ENCODE assay signal across 8 mouse cellular contexts in genomic region chr14:75844111-75844695, GRCm38 (mm10). TPM values are rescaled to one million over a fixed set of nuclear protein-coding genes. Genes with fewer than 3 reads are reported as not detected.
DNase-seq lines count a peak whose midpoint lies in the region; ATAC-seq and TF ChIP-seq lines count a peak whose summit lies in the region.

No protein-coding gene starts in this region.

- H3K27ac ChIP-seq in hindbrain, embryonic 10.5 days = peak overlapping the region; percentile 97
- peak overlapping the region; percentile 97 for H3K27ac ChIP-seq in lung, postnatal 0 days (ENCODE audit: low read length)

- no peak for ATAC-seq in lung, postnatal 0 days

- H3K36me3 ChIP-seq in hindbrain, embryonic 10.5 days = peaks cover 30% of the 10 kb centered on the region
- peaks cover 18% of the 10 kb centered on the region for H3K36me3 ChIP-seq in lung, postnatal 0 days (ENCODE audit: insufficient read depth, low read length)

- peak overlapping the region; percentile 90 for H3K4me3 ChIP-seq in hindbrain, embryonic 10.5 days
- peak overlapping the region; percentile 78 for H3K4me3 ChIP-seq in lung, postnatal 0 days (ENCODE audit: low read depth, low read length)

- H3K9me3 ChIP-seq in hindbrain, embryonic 10.5 days = no peaks in the 10 kb centered on the region
- no peaks in the 10 kb centered on the region for H3K9me3 ChIP-seq in lung, postnatal 0 days (ENCODE audit: low read length)

- H3K9ac ChIP-seq in lung, postnatal 0 days (replicated peaks; ENCODE audit: low read depth) = peak overlapping the region; percentile 89

- peak overlapping the region; percentile 64 for H3K4me2 ChIP-seq in lung, postnatal 0 days (replicated peaks; ENCODE audit: low read depth, low read length)

- peak; percentile 33 for DNase-seq in embryo, embryonic 11 days
- DNase-seq in embryo, embryonic 9.5 days (ENCODE audit: extremely low spot score) = no peak
- peak; percentile 40 for DNase-seq in MN1 (ENCODE audit: low spot score)
- DNase-seq in hindbrain, embryonic 10.5 days (ENCODE audit: low spot score) = no peak
- DNase-seq in lung, postnatal 0 days (ENCODE audit: low spot score) = peak; percentile 52
- DNase-seq in right cerebral cortex, postnatal 4 days = no peak
- no peak for DNase-seq in layer of hippocampus, adult 18-20 months (ENCODE audit: low spot score in 2 of 2)
- no peak for DNase-seq in retina, embryonic 14.5 days (ENCODE audit: low spot score)

- H3K4me1 ChIP-seq in hindbrain, embryonic 10.5 days (replicated peaks) = peaks cover 30% of the 10 kb centered on the region
- H3K4me1 ChIP-seq in lung, postnatal 0 days (ENCODE audit: insufficient read depth, low read depth, low read length) = peaks cover 4% of the 10 kb centered on the region; the same call in 1 of the 2 replicates

- 8% methylated on average over 14 of the region's 14 CpGs for WGBS in hindbrain, embryonic 10.5 days
- whole genome bisulfite sequencing in lung, postnatal 0 days = 2% methylated on average over 14 of the region's 14 CpGs

- no peak for TF ChIP-seq CTCF in lung, postnatal 0 days (IDR thresholded peaks at IDR 0.05)

- no peaks in the 10 kb centered on the region for H3K27me3 ChIP-seq in hindbrain, embryonic 10.5 days (ENCODE audit: insufficient read depth, poor library complexity, severe bottlenecking)
- H3K27me3 ChIP-seq in lung, postnatal 0 days (replicated peaks; ENCODE audit: insufficient read depth, low read length) = no peaks in the 10 kb centered on the region

- TF ChIP-seq EP300 in lung, postnatal 0 days (IDR thresholded peaks at IDR 0.05) = peak; percentile 8; the same call in 1 of the 2 replicates

RNA-seq across cellular contexts. Expression of gene Tpt1, which starts 0.7 kb away (rescaled TPM):
- 889 and 916 TPM in 2 replicates for polyA plus RNA-seq in hindbrain, embryonic 10.5 days (2016; fragmentation: Nextera tagmentation; extraction: Ambion mirVana)
- polyA plus RNA-seq in lung, postnatal 0 days (2015; fragmentation: Nextera tagmentation; extraction: Ambion mirVana) = 1,257 and 1,264 TPM in 2 replicates
- 100 to 1,000 TPM; 912 to 940 TPM for total RNA-seq in layer of hippocampus, adult 18-20 months (2021)

RNA-seq across cellular contexts. Expression of gene Slc25a30, which starts 57.4 kb away (rescaled TPM):
- 6.1 and 6.6 TPM in 2 replicates for polyA plus RNA-seq in hindbrain, embryonic 10.5 days (2016; fragmentation: Nextera tagmentation; extraction: Ambion mirVana)
- polyA plus RNA-seq in lung, postnatal 0 days (2015; fragmentation: Nextera tagmentation; extraction: Ambion mirVana) = 3.6 and 3.8 TPM in 2 replicates
- 10 to 100 TPM; 12.8 to 14.3 TPM for total RNA-seq in layer of hippocampus, adult 18-20 months (2021)

Comparison
In these comparisons a context has a peak if more than half of its experiments do, and no peak if none do; other contexts are left out.
1. DNase-seq: peak in embryo, embryonic 11 days (single experiment), MN1 (single experiment) and lung, postnatal 0 days (single experiment); none in embryo, embryonic 9.5 days (single experiment), hindbrain, embryonic 10.5 days (single experiment), right cerebral cortex, postnatal 4 days (single experiment), layer of hippocampus, adult 18-20 months (0 of 2) and retina, embryonic 14.5 days (single experiment).